Mouse (Mus musculus) ovary, postnatal 36 days (tissue): ENCODE measurements at regions not wholly inside any gene's neighbourhood (a gene's known extent, or its start where the extent isn't known, plus 50 kb on each side); places are given as distances from the start of the nearest gene placed in this dataset.
"Not testable (repeated sequence)": the region's sequence is repeated elsewhere in the genome, so short reads cannot be mapped to it uniquely, and the experiment has no call there.

Source experiments
- DNase-seq: peaks from one replicate; pipeline ENCODE4 v3.0.0; 2022; ENCODE audit warnings: low spot score, mixed read lengths

DNA sequence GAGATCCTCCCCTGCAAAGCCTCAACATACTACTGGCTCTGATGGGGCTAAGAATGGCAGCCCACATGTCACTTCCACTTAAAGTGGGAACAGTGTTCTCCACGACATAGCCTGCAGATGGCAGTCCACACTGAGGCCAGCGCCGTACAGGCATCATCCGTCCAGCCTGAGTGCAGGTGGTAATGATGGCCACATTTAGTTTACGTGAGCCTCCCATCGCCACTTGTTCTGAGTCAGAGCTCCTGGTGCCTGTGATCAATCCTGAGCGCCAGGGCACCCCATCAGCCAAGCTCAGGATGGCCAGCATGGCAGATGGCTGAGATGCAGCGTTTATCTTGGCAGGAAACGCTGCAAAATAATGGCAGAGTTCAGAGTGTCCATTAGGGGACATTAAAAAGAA, 159.6 kb downstream of the Adgrd1 start:
- DNase-seq = no peak

DNA sequence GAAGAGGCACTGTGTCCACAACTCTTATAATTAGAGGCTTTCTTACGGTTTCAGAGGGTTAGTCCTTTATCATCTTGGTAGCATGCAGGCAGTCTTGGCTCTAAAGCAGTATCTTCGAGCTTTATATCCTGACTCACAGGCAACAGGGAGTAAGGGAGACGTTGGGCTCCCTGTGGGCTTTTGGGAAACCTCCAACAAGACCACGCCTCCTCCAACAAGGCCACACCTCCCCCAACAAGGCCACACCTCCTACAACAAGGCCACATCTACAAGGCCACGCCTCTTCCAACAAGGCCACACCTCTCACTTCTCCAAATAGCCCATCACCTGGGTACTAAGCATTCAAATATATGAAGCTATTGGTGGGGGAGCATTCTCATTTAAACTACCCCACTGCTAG, 160.7 kb downstream of the Adgrd1 start:
- DNase-seq = no peak

GRCm38 (mm10) chr5:129260689-129261088, 164.1 kb downstream of the Adgrd1 start:
- DNase-seq = no peak

DNA sequence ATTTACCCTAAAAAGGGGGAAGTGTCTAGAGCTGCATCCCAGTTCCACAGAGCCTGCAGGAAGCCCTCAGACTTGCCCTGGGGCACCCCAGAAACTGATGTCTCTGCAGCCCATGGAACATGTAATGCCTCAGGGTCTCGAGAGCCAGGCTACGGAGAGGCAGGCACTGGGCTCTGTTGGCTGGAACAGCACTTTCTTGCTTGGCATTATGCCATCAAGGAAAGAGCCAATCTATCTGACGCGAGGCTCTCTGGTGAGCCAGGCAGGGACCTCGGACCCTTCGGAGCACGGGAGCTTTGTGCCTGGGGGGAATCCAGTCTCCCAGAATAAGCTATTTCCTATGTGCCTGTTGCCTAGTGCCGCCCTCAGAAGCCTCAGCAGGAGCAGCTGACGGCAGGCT, 166.6 kb downstream of the Adgrd1 start:
- DNase-seq = no peak

DNA sequence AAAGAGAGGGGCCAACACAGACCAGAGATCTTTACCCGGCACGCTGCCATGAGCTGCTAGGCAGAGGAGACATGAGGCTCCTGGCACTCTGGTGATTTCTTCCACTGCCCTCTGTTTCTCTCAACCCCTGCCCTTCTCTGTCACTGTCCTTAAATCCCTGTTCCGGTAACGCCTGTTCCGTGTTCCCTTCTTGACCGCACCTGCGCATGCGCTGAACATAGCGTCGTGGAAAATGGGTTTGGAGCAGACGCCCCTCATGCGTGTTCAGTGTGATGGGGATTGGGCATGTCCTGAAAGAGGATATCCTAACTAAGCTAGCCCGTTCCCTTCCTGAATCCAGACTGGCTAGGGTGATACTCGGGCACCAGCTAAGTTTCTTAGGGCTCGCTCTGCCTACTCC, 167.8 kb downstream of the Adgrd1 start:
- no peak for DNase-seq

- DNase-seq = no peak
Observed at GRCm38 (mm10) chr5:129268456-129268855, 171.9 kb downstream of the Adgrd1 start.

DNA sequence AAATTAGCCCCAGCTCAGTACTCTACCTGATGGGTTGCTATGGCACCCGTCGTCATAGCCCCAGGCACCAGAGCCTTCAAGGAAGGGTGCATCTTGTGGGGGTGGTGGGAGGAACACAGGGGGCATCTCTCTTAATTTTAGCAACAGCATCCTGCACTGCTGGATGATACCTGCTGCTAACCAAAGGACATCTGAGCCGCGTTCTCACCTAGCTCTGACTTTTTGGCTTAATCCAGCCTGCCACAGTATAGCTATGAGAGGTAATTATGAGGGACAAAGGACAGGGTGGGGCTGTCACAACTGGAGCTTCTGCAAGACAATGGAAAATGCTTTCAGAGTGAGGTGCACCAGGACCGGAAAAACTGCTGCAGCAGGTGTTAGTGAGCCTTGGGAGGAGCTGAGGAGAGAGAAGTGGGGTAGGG, 173.5 kb downstream of the Adgrd1 start:
- DNase-seq = no peak

GRCm38 (mm10) chr5:129281406-129281805, 184.9 kb downstream of the Adgrd1 start:
- DNase-seq = no peak

DNA sequence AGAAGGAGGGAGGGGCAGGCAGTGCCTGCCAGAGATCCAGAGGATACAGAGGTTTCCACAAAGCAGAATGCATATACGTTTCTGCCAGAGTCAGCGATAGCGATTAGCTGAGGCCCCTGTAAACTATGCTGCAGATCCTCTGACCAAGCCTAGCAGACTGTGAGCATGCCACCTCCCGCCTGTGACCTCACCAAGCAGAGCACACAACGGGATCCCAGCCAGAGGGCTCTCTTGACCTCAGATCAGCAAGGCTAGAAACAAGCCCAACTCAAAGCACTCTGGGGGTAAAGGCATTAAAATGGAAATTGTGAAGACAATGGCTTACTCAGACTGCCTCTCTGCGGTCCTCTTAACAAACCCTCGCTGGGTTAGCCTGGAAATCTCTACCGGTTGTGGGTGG, 185.6 kb downstream of the Adgrd1 start:
- no peak for DNase-seq

- no peak for DNase-seq
Observed at GRCm38 (mm10) chr5:129282826-129283225, 186.3 kb downstream of the Adgrd1 start.

- DNase-seq = no peak
Observed at GRCm38 (mm10) chr5:129287481-129287880, 190.9 kb downstream of the Adgrd1 start.

DNA sequence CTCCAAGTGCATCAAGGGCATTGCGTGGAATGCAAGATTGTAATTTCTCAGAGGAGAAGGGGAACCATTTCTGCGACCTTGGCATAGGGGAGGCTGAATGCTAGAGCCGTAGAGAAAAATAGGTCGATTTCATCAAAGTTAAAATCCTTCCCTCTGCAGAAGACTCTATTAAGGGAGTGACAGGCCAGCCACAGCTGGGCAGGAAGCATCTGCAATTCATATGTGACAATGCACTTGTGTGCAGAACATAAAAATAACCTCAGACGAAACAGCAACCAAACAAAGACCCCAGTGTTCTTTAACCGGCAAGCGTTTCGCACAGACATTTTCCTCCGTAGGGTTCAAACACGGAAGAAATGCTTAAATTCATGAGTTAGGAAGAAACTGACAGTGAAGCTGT, 196.3 kb downstream of the Adgrd1 start:
- DNase-seq = not testable (repeated sequence)

GRCm38 (mm10) chr5:129294861-129295542, 198.5 kb downstream of the Adgrd1 start:
- not testable (repeated sequence) for DNase-seq

DNA sequence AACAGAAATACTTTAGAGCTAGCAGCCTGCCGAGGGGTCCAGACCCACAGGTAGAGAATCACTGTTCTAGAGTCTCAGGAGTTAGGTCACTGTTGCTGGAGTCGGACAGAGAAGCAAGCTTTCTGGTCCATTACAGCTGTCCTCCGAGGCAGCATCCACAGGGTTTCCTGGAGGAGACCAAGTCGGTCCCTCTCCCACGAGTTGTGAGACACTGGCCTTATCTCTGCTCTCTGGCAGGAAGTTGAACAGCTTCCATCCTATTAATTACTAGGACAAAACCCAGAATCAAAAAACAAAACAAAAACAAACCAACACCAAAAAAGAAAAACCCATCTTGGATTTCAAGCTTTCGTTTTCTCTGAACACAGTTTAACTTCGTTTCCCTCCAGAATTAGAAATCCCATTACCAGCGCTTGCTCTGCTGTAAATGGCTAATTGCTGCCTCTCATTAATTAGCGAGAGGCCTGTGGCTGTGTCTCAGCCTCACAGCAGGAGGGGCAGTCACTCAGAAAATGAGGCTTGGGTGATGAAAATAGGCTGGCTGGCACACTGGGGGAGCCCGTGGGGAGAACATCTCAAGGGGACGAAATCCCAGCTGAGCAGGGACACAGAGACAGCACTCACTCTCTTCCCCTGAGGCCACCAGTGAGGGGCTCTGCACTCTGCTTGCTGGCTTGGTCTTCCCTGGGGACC, 201.3 kb downstream of the Adgrd1 start:
- no peak for DNase-seq

- DNase-seq = no peak
Observed at GRCm38 (mm10) chr5:129298646-129299455, 202.2 kb upstream of the Sfswap start.

DNA sequence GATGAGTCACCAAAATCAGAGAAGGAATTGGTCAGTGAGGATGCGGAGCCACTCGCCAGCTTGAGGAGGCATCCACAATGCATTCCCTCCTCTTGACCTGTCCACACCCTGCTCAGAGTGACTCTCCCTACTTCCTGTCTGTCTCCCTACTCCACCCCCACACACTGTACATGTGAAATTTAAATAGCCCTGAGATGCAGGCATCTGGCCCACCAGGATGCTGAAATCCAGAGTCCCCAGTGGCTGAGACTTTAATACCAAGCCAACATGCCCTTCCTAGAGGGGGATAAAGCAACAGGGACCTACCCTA, 201.6 kb upstream of the Sfswap start:
- DNase-seq = no peak

DNA sequence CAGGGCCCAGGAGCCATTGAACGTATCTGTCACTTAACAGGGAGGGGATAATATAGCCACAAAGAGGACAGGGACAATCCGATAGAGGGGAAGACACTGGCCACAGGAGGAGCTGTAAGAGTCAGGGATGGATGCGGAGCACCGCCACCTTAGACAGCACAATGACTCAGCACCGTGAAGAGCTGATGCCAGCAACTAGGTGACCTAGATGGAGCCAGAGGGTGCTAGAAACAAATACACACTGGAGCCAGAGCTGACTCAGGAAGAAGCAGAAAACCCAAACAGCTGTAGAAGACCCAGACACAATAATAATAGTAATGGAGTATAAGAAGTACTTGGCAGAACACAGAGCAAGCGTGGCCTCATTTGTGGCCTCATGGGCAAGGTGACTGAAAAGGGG, 200.6 kb upstream of the Sfswap start:
- no peak for DNase-seq

GRCm38 (mm10) chr5:129315626-129316025, 185.4 kb upstream of the Sfswap start:
- no peak for DNase-seq

DNA sequence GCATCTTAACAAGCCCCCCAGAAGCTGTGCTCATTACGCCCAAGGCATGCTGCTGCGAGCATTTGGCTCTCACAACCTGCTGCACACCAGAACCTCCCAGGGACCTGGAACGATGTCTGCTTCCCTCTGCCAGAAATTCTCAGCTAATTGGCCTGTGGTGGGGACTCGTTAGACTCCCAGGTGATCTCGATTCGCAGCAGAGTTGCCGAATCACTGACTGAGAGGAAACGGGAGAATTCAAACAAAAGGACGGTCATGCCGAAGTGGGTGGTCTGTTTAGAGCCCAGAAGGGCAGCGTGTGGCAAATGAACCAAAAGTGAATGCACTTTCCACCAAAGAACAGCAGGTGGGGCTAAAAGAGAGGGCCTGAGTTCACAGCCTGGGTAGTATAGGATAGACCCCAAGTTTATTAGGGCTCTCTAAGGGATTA, 169.9 kb upstream of the Sfswap start:
- no peak for DNase-seq

GRCm38 (mm10) chr5:129332014-129332413, 169.0 kb upstream of the Sfswap start:
- no peak for DNase-seq

DNA sequence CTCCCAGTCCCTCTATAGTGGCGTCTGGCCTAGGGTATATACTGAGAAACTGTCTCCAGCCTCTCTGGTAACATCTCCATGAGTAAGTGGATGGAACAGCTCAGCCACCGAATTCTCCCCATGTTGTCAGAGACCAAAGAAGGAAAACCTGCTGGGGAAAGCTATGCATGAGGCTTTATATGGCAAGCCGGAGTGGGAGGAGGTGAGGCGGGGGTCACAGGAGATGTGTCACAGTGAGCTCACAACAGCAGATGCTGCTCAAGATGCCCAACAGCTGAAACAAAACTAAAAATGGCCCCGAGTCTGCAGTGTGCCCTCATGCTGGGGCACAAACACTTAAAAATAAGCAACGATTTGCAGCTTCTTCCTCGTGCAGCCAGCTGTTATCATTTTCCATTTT, 162.5 kb upstream of the Sfswap start:
- DNase-seq = no peak

GRCm38 (mm10) chr5:129344038-129344437, 157.0 kb upstream of the Sfswap start:
- no peak for DNase-seq

DNA sequence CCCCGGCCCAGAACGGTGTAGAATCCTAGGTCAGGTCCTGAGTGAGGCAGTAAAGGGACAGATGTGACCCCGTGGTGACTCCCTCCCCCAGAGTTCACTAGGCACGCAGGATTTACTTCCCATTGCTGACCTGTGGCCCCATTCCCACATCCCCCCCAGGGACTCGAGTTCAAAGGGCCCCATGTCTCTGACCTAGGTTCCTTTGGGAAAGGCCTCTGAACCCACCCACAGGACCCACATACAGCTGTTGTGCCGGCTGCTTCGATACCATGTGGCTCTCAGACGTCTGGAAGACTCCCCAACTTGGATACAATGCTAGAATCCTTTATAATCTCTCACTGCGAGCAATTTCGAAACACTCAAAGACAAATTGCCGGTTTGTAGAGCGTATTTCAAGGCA, 151.0 kb upstream of the Sfswap start:
- no peak for DNase-seq
